Mouse (Mus musculus) yolk sac, embryonic 10.5 days (tissue): Measurements from ENCODE around the gene Itpk1.

ENCODE experiments used
- DNase-seq: peaks from one replicate; pipeline ENCODE4 v3.0.0-alpha.2; 2017; ENCODE audit warnings: low spot score

The Itpk1 gene

GRCm38 (mm10) chr12:102625118-102625517 lies 79.6 kb downstream of the Itpk1 start:
- no peak for DNase-seq

- no peak for DNase-seq
Measured at GRCm38 (mm10) chr12:102623827-102624226, 80.9 kb downstream of the Itpk1 start.

GRCm38 (mm10) chr12:102622302-102622842 lies 82.4 kb downstream of the Itpk1 start:
- DNase-seq = no peak

GRCm38 (mm10) chr12:102621811-102622210 lies 82.9 kb downstream of the Itpk1 start:
- DNase-seq = no peak

- DNase-seq = no peak
Measured at GRCm38 (mm10) chr12:102621205-102621604, 83.5 kb downstream of the Itpk1 start.

- no peak for DNase-seq
Measured at GRCm38 (mm10) chr12:102619908-102620307, 84.8 kb downstream of the Itpk1 start.

GRCm38 (mm10) chr12:102618085-102618484 lies 86.6 kb downstream of the Itpk1 start:
- no peak for DNase-seq

- DNase-seq = no peak
Measured at GRCm38 (mm10) chr12:102616843-102617519, 87.7 kb downstream of the Itpk1 start.

GRCm38 (mm10) chr12:102616201-102616600 lies 88.5 kb downstream of the Itpk1 start:
- no peak for DNase-seq

- no peak for DNase-seq
Measured at GRCm38 (mm10) chr12:102613411-102613810, 91.3 kb downstream of the Itpk1 start.

- DNase-seq = no peak
Measured at GRCm38 (mm10) chr12:102612431-102612830, 92.3 kb downstream of the Itpk1 start.

- no peak for DNase-seq
Measured at GRCm38 (mm10) chr12:102610927-102611326, 93.8 kb downstream of the Itpk1 start.

- DNase-seq = no peak
Measured at GRCm38 (mm10) chr12:102607808-102608517, 96.8 kb downstream of the Itpk1 start.

- DNase-seq = no peak
Measured at GRCm38 (mm10) chr12:102607066-102607465, 97.7 kb downstream of the Itpk1 start.

GRCm38 (mm10) chr12:102605607-102606006 lies 99.1 kb downstream of the Itpk1 start:
- DNase-seq = no peak

GRCm38 (mm10) chr12:102602255-102603041 lies 102.3 kb downstream of the Itpk1 start:
- no peak for DNase-seq

- DNase-seq = no peak
Measured at GRCm38 (mm10) chr12:102601847-102602246, 102.9 kb downstream of the Itpk1 start.

GRCm38 (mm10) chr12:102600345-102600744 lies 104.4 kb downstream of the Itpk1 start:
- no peak for DNase-seq

GRCm38 (mm10) chr12:102599801-102600200 lies 104.9 kb downstream of the Itpk1 start:
- DNase-seq = no peak

GRCm38 (mm10) chr12:102598535-102598934 lies 106.2 kb downstream of the Itpk1 start:
- no peak for DNase-seq

GRCm38 (mm10) chr12:102597466-102597865 lies 107.3 kb downstream of the Itpk1 start:
- no peak for DNase-seq

- no peak for DNase-seq
Measured at GRCm38 (mm10) chr12:102596410-102596809, 108.3 kb downstream of the Itpk1 start.

GRCm38 (mm10) chr12:102594627-102595026 lies 110.1 kb downstream of the Itpk1 start:
- DNase-seq = no peak
